Mouse (Mus musculus) lung, postnatal 0 days (tissue): ENCODE measurements around the gene Hist1h3g.

ENCODE experiments used
- CTCF ChIP-seq: IDR thresholded peaks from 2 replicates; pipeline ENCODE4 v1.5.1; 2016; ENCODE audit warnings: antibody characterized with exemption, mild to moderate bottlenecking
- EP300 ChIP-seq: IDR thresholded peaks from 2 replicates; pipeline ENCODE4 v1.6.1; 2016; ENCODE audit warnings: antibody characterized with exemption, mild to moderate bottlenecking, control low read depth

GRCm38 (mm10) chr13:23523976-23524375 is 11.2 kb upstream of the Hist1h3g start:
- TF ChIP-seq CTCF: no peak
- TF ChIP-seq EP300: no peak
